Mouse (Mus musculus): ENCODE results near the gene Slamf8. TPM values are rescaled to one million over a fixed set of nuclear protein-coding genes. Genes with fewer than 3 reads are reported as not detected.

Gene Slamf8
- polyA plus RNA-seq, 1 experiment from 2014 or later, result not detected

DNA sequence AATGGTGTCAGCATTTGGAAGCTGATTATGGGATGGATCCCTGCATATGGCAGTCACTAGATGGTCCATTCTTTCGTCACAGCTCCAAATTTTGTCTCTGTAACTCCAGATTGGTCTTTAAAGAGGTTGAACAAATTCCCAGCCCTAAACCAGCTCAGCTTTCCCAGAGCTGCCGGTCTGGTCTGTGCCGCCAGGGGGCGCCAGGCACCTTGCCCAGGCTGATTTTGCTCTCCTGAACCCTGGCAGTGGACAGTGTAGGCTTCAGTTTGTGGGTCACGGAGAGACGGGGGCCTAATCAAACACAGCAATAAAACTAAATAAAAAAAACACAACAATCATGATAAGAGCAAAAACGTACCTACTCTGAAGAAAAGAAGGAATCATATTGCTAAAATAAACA lies 28.9 kb upstream of the Slamf8 start:
- 14% methylated on average over 7 of the region's 7 CpGs for WGBS
- Histone ChIP-seq H3K36me3 (no peaks in the 10 kb centered on the region), H3K9me3 (replicated peaks) (no peaks in the 10 kb centered on the region), H3K27me3 (no peaks in the 10 kb centered on the region), H3K4me3 (no peak overlapping the region), H3K27ac (no peak overlapping the region), H3K4me1 (replicated peaks) (peaks cover 5% of the 10 kb centered on the region; the same call in 1 of the 2 replicates), H3K9ac (no peak overlapping the region), H3K4me2 (no peak overlapping the region)
- no peak for ATAC-seq (replicated peaks; ENCODE audit: insufficient number of reproducible peaks, insufficient read depth, low FRiP score, low read depth)

GRCm38 (mm10) chr1:172618141-172618540 lies 27.8 kb upstream of the Slamf8 start:
- no peak overlapping the region for H3K27ac ChIP-seq
- H3K36me3 ChIP-seq, result no peaks in the 10 kb centered on the region
- H3K4me2 ChIP-seq, result no peak overlapping the region
- H3K27me3 ChIP-seq, result no peaks in the 10 kb centered on the region
- no peaks in the 10 kb centered on the region for H3K9me3 ChIP-seq (replicated peaks)
- no peak overlapping the region for H3K9ac ChIP-seq
- 78% methylated on average over 4 of the region's 4 CpGs for WGBS
- no peak for ATAC-seq (replicated peaks; ENCODE audit: insufficient number of reproducible peaks, insufficient read depth, low FRiP score, low read depth)
- peaks cover 5% of the 10 kb centered on the region; the same call in 1 of the 2 replicates for H3K4me1 ChIP-seq (replicated peaks)
- H3K4me3 ChIP-seq, result no peak overlapping the region

- no peak overlapping the region for H3K4me3 ChIP-seq
- H3K27ac ChIP-seq, result no peak overlapping the region
- peak overlapping the region; percentile 61 for H3K4me2 ChIP-seq
- 35% methylated on average over 14 of the region's 14 CpGs for WGBS
- H3K9ac ChIP-seq, result no peak overlapping the region
- no peaks in the 10 kb centered on the region for H3K27me3 ChIP-seq
- no peaks in the 10 kb centered on the region for H3K36me3 ChIP-seq
- peaks cover 5% of the 10 kb centered on the region; the same call in 1 of the 2 replicates for H3K4me1 ChIP-seq (replicated peaks)
- H3K9me3 ChIP-seq (replicated peaks), result no peaks in the 10 kb centered on the region
- no peak for ATAC-seq (replicated peaks; ENCODE audit: insufficient number of reproducible peaks, insufficient read depth, low FRiP score, low read depth)
Observed at GRCm38 (mm10) chr1:172617365-172618076, 27.2 kb upstream of the Slamf8 start.

- Histone ChIP-seq H3K36me3 (no peaks in the 10 kb centered on the region), H3K4me2 (peak overlapping the region; percentile 61), H3K9me3 (replicated peaks) (no peaks in the 10 kb centered on the region), H3K27ac (no peak overlapping the region), H3K27me3 (0 out of 2 replicates have a peak, but pooled peaks cover 2% of the 10 kb centered on the region), H3K4me3 (peak overlapping the region; percentile 32), H3K4me1 (replicated peaks) (peaks cover 5% of the 10 kb centered on the region; the same call in 1 of the 2 replicates), H3K9ac (no peak overlapping the region)
- ATAC-seq (replicated peaks; ENCODE audit: insufficient number of reproducible peaks, insufficient read depth, low FRiP score, low read depth), result no peak
- WGBS, result 16% methylated on average over 22 of the region's 22 CpGs
Observed at GRCm38 (mm10) chr1:172616537-172617300, 26.4 kb upstream of the Slamf8 start.

- Histone ChIP-seq H3K4me2 (no peak overlapping the region), H3K9ac (no peak overlapping the region), H3K9me3 (replicated peaks) (no peaks in the 10 kb centered on the region), H3K27me3 (0 out of 2 replicates have a peak, but pooled peaks cover 3% of the 10 kb centered on the region), H3K27ac (no peak overlapping the region), H3K4me1 (replicated peaks) (peaks cover 5% of the 10 kb centered on the region; the same call in 1 of the 2 replicates), H3K4me3 (no peak overlapping the region), H3K36me3 (no peaks in the 10 kb centered on the region)
- ATAC-seq (replicated peaks; ENCODE audit: insufficient number of reproducible peaks, insufficient read depth, low FRiP score, low read depth), result no peak
- WGBS, result 59% methylated on average over 4 of the region's 4 CpGs
Observed at GRCm38 (mm10) chr1:172615412-172615811, 25.0 kb upstream of the Slamf8 start.

GRCm38 (mm10) chr1:172614654-172615053 lies 24.3 kb upstream of the Slamf8 start:
- WGBS, result 82% methylated on average over 10 of the region's 10 CpGs
- no peak overlapping the region for H3K4me2 ChIP-seq
- no peaks in the 10 kb centered on the region for H3K36me3 ChIP-seq
- no peak for ATAC-seq (replicated peaks; ENCODE audit: insufficient number of reproducible peaks, insufficient read depth, low FRiP score, low read depth)
- H3K27ac ChIP-seq, result no peak overlapping the region
- no peak overlapping the region for H3K4me3 ChIP-seq
- H3K9me3 ChIP-seq (replicated peaks), result no peaks in the 10 kb centered on the region
- H3K4me1 ChIP-seq (replicated peaks), result peaks cover 5% of the 10 kb centered on the region; the same call in 1 of the 2 replicates
- no peak overlapping the region for H3K9ac ChIP-seq
- 0 out of 2 replicates have a peak, but pooled peaks cover 3% of the 10 kb centered on the region for H3K27me3 ChIP-seq

- Histone ChIP-seq H3K27me3 (0 out of 2 replicates have a peak, but pooled peaks cover 3% of the 10 kb centered on the region), H3K4me2 (no peak overlapping the region), H3K4me1 (replicated peaks) (peaks cover 5% of the 10 kb centered on the region; the same call in 1 of the 2 replicates), H3K27ac (no peak overlapping the region), H3K4me3 (no peak overlapping the region), H3K9me3 (replicated peaks) (no peaks in the 10 kb centered on the region), H3K36me3 (no peaks in the 10 kb centered on the region), H3K9ac (no peak overlapping the region)
- WGBS, result 65% methylated on average over 1 of the region's 1 CpGs
- ATAC-seq (replicated peaks; ENCODE audit: insufficient number of reproducible peaks, insufficient read depth, low FRiP score, low read depth), result no peak
Observed at GRCm38 (mm10) chr1:172612745-172613144, 22.4 kb upstream of the Slamf8 start.

DNA sequence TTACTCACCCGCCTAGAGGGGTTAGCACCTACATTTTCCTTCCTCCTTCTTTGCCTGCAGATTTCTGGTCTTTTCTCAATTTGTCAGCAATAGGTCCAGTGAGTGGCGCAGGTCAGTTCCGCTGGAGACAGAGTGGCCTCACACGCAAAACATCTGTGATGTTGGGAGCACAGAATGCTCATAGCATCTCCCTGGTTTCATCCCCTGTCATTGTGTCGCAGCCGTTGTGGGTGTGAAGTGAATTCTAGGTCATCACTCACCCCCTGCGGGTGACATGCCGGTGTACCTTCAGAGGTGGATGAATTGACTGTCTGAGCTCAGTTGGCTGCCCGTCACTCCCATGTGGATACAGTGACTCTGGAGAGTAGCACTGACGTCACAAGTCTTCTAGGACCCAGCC lies 20.9 kb upstream of the Slamf8 start:
- 68% methylated on average over 10 of the region's 10 CpGs for WGBS
- H3K36me3 ChIP-seq, result no peaks in the 10 kb centered on the region
- no peak overlapping the region for H3K4me2 ChIP-seq
- H3K9ac ChIP-seq, result no peak overlapping the region
- no peak overlapping the region for H3K27ac ChIP-seq
- no peak for ATAC-seq (replicated peaks; ENCODE audit: insufficient number of reproducible peaks, insufficient read depth, low FRiP score, low read depth)
- H3K4me3 ChIP-seq, result no peak overlapping the region
- H3K27me3 ChIP-seq, result 0 out of 2 replicates have a peak, but pooled peaks cover 3% of the 10 kb centered on the region
- H3K9me3 ChIP-seq (replicated peaks), result no peaks in the 10 kb centered on the region
- H3K4me1 ChIP-seq (replicated peaks), result no peaks in the 10 kb centered on the region

DNA sequence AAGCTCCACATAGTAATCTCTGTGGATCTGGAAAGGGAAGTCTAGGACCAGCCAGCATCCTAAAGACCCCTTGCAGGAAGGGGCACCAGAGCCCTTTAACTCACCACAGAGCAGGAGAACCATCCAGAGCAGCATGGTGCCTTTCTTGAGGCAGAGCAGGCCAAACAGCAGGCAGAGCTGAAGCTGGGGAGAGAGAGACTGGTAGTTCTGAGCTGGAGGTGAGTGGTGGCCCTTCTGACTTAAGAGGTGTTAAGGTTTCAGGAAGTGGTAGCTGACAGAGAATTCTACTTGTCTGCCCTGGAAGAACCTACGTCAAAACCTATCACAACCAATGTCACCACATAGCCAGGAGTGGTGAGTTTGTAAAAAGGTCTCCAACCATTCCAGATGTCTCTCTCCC lies 12.0 kb upstream of the Slamf8 start, which contains the start of gene Fcrl6:
Fcrl6 (minus strand) TSS at position 226 of the 400 bp plus-strand sequence.
- no peak within 1 kb of the TSS for H3K4me2 ChIP-seq
- H3K4me1 ChIP-seq (replicated peaks), result no peaks in the 10 kb centered on the region
- H3K27me3 ChIP-seq, result no peaks in the 10 kb centered on the region
- no peak for ATAC-seq (replicated peaks; ENCODE audit: insufficient number of reproducible peaks, insufficient read depth, low FRiP score, low read depth)
- no peaks in the 10 kb centered on the region for H3K36me3 ChIP-seq
- H3K9me3 ChIP-seq (replicated peaks), result no peaks in the 10 kb centered on the region
- H3K9ac ChIP-seq, result no peak within 1 kb of the TSS
- H3K4me3 ChIP-seq, result no peak within 1 kb of the TSS
- 43% methylated on average over 1 of the region's 1 CpGs for WGBS
- H3K27ac ChIP-seq, result no peak within 1 kb of the TSS

- no peaks in the 10 kb centered on the region for H3K9me3 ChIP-seq (replicated peaks)
- no peak overlapping the region for H3K27ac ChIP-seq
- no peaks in the 10 kb centered on the region for H3K27me3 ChIP-seq
- no peaks in the 10 kb centered on the region for H3K4me1 ChIP-seq (replicated peaks)
- no peaks in the 10 kb centered on the region for H3K36me3 ChIP-seq
- ATAC-seq (replicated peaks; ENCODE audit: insufficient number of reproducible peaks, insufficient read depth, low FRiP score, low read depth), result no peak
- no peak overlapping the region for H3K4me3 ChIP-seq
- H3K4me2 ChIP-seq, result no peak overlapping the region
- no peak overlapping the region for H3K9ac ChIP-seq
Observed at GRCm38 (mm10) chr1:172594495-172594894, 4.1 kb upstream of the Slamf8 start.

- 80% methylated on average over 2 of the region's 2 CpGs for WGBS
- Histone ChIP-seq H3K9ac (no peak overlapping the region), H3K4me3 (no peak overlapping the region), H3K36me3 (no peaks in the 10 kb centered on the region), H3K4me1 (replicated peaks) (no peaks in the 10 kb centered on the region), H3K27ac (no peak overlapping the region), H3K4me2 (no peak overlapping the region), H3K9me3 (replicated peaks) (no peaks in the 10 kb centered on the region), H3K27me3 (no peaks in the 10 kb centered on the region)
- ATAC-seq (replicated peaks; ENCODE audit: insufficient number of reproducible peaks, insufficient read depth, low FRiP score, low read depth), result no peak
Observed at GRCm38 (mm10) chr1:172593956-172594355, 3.6 kb upstream of the Slamf8 start.

All from heart, embryonic 15.5 days (tissue).